Mouse (Mus musculus) heart, adult 11 months (tissue): ENCODE data around the gene Btnl1.
A peak's percentile ranks its signal among the peaks of the same experiment; 100 is the strongest.

Source experiments
- DNase-seq: peaks from one replicate; pipeline ENCODE4 v3.0.0; 2022

Gene Btnl1

GRCm38 (mm10) chr17:34386656-34387055, 9.7 kb downstream of the Btnl1 start:
- DNase-seq = peak; percentile 18

- DNase-seq = peak; percentile 86
Observed at GRCm38 (mm10) chr17:34388513-34388912, 11.6 kb downstream of the Btnl1 start.

DNA sequence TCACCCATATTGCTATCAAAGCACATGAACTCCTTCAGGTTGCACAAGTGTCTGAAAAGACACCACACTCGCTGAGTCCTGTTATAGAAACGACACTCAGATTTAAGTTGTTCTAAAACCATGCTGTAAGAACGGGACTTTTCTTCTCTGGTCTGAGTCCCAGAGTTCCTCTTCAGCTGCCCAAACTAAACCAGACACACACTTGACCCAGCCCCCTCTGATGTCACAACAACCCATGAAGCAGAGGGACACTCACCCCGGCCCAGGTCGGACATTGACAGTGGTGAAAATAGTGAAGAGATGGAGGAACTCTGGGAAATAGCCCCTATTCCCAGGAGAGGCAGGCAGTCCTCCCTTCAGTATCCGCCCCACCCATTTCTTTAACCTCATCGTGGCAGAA, 14.6 kb downstream of the Btnl1 start:
- peak; percentile 85 for DNase-seq

GRCm38 (mm10) chr17:34392321-34392720, 15.4 kb downstream of the Btnl1 start:
- peak; percentile 94 for DNase-seq

- peak; percentile 83 for DNase-seq
Observed at GRCm38 (mm10) chr17:34397357-34397756, 20.4 kb downstream of the Btnl1 start.

- peak; percentile 96 for DNase-seq
Observed at GRCm38 (mm10) chr17:34398058-34398710, 21.3 kb downstream of the Btnl1 start.

- peak; percentile 99 for DNase-seq
Observed at GRCm38 (mm10) chr17:34398711-34399393, 21.9 kb downstream of the Btnl1 start, which contains the start of gene BC051142. BC051142 (plus strand) TSS chr17:34398820.

- peak; percentile 81 for DNase-seq
Observed at GRCm38 (mm10) chr17:34399394-34399715, 22.4 kb downstream of the Btnl1 start.

DNA sequence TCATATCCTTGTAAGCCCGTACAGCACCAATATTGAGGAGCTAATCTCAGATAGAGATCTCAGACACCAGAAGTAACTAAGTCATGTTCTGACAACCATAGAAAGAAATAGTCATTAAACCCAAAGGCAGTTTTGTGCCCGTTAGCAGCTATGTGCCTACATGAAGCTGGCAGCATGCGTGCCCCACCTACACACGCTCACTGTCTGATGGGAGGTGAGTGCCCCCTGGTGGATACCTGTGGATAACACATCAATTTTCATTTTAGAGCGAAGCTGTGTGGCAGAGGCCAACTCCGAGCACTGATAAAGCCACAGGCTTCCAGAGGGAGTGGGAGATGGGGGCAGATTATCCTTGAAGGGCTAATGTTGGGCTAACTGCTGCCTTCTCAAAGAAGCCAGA, 34.2 kb downstream of the Btnl1 start:
- DNase-seq = peak; percentile 91

GRCm38 (mm10) chr17:34420014-34420413, 43.1 kb downstream of the Btnl1 start:
- peak; percentile 66 for DNase-seq

DNA sequence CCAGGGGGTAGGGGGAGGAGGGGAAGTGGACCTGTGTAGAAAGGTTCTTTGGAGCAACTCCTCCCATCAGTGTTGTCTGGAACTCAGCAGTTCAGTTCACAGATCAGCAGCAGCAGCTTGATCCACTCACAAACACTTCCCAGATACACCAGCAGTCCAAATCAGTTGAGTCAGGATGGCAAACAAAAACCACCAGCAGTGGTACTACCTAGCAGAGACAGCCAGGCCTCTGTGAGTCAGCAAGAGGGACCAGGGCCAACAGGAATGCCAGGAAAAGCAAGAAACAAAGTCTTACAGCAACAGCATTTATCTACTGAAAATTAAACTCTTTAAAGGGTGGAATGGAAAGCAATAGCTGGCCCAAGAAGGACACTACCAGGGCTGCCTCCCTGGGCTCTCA, 50.7 kb downstream of the Btnl1 start:
- peak; percentile 65 for DNase-seq
